Mouse (Mus musculus) fat pad, adult 2 months (tissue): ENCODE data around the gene Aff1.

Source experiments
- DNase-seq: peaks from one replicate; pipeline ENCODE4 v3.0.0-alpha.2; 2011; ENCODE audit warnings: low read depth, low spot score; ENCODE audit errors: extremely low read depth

The Aff1 gene

DNA sequence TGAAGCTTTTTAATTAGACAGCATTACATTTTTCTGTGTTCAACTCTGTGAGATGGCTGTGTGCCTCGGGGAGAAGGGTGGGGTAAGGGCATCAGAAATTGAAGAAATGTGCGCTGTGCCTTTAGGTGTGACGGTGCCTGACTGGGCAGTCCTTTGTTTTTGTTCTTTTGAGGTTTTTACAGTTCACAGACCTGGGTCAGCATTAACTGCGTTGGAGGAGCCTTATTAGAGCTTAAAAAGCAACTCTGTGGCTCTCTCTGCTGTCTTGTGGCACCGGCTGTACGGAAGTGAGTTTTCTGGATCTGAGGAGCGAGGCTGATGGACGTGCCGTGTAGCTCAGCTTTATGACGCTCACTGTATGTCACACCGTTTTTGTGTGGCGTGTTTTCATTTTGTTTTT is 137.0 kb downstream of the Aff1 start:
- DNase-seq = no peak

DNA sequence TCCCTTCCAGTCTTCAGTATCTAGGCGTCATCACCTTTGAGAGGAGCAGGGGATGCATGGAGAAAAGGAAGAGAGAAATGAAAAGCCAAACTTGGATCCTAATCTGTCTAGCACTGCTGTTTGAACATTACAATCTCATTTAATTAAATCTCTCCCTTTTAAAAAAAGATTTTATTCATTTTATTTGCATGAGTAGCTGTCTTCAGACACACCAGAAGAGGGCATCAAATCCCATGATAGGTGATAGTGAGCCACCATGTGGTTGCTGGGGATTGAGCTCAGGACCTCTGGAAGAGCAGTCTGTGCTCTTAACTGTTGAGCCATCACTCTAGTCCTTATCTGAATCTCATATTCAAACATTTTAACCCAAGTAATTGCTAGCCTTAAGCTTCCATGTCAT is 138.7 kb downstream of the Aff1 start:
- DNase-seq = no peak

DNA sequence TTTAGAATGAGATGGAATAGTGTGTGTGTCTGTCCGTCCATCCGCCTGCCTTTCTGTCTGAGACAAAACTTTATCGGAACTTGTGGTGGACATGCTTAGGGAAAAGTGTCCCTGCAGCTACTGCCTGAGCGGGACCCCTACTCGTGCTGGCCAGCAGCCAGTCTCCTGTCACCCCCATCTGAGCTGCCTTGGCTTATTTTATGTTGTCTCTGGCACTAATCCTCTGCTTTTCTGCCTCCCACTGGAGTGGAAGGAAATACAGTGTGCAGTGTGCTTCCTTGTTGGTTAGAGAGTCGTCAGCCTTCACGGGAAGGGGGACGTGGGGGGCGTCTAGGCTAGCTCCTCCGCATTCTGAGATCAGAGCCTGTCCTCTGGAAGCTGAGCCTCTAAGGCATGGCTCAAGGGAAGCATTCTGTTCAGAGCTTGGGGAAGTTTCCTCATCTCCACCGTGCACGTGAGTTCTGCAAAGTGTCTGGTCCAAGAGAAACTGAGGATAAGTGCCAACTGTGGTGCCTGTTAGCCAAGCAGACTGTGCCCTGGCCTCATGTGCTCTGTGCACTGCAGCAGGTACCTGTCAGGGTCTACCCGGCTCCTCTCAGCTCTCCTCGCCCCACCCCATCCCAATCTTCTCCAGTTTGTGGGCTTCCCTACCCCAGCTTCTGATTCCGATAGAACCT is 143.4 kb downstream of the Aff1 start:
- no peak for DNase-seq

DNA sequence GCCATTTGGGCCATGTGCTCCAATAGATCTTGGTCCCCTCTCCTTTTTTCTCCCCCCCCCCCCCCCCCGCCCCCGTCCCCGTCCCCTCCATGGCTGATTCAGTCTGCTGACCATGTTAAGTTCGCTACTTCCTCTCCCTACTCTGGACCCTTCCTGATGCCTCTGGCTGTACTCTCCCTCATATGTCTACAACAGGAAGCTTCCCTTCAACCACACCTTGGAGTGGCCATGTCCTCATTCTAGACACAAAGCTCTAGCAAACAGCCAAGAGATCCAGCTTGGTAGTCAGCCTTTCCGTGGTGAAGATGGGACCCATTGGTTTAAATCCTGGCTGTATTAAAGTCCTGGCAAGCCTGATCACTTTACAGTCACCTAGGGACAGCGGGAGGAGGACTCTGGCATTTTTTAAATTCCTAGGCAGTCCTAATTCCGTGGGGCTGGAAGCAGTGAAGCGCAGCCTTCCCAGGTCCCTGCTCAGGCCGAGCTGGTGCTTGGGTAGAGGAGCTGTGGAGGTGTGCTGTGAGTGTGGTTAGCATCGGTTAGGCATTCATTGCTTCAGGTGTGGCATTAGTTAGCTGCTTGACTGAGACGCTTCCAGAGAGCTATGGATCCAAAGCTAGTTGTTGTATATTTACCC is 144.1 kb downstream of the Aff1 start:
- no peak for DNase-seq

DNA sequence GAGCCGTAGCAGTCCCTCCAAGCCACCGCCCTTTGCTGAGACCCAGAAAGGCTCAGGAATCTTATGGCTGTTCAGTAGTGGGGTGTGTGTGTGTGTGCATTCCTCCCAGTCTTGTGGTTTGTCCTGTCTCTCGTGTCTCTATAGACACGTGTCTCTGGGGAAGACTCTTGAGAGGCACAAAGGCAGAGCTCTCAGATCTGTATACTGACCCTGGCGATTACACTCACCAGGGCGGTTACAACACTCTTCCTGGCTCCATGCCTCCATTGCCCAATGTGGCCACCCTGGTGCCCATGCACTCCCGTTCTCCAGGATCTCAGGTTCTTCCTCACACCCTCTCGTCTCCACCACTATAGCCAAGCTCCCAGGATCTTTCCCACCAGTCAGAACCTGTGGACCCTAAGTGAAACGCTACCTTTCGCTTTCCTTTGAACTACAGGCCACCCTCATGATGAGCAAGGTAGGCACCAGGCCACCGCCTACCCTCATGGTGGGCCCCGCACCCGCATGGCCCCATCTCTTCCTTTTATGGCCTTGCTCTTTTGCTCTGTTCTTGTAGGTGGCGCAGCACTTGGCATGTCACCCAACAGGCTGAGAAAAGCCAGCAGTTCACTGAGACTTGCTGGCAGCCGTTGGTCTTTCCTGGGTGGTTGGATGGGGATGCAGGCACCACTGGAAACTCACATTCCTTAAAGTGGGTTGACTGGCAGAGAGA is 146.5 kb downstream of the Aff1 start:
- DNase-seq = no peak

DNA sequence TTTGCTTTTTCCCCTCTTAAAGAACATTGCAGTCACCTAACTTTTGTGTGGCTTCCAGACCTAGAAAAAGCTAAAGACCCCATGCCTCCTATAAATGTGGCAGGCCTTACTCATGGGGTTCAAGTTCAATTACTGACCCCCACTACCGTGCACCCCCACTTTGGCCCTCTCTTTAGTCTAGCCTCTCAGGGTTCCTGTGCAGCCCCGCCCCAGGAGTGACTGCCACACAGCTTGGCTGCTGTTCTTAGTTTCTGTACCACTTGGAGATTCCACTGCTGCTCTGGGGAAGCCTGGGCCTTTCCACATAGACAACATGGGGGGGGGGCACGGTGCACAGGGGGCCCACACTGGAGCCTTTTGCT is 147.1 kb downstream of the Aff1 start:
- no peak for DNase-seq

DNA sequence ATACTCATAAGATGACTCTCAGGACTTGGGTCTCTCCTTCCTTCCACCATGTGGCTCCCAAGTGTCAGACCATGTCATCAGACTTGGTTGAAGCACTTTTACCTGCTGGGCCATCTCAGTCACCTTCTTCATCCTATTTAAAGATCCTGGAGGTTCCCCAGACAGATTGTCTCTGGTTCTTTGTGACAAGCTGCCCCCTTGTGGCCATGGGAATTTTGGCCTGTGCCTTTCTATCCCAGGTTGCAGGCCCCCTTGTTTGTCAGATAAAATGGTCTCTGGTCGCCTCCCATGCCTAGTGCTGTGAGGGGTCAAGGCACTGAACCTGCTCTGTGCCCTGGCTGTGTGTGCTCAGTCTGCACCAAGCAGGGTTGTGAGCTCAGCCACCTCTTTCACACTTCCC is 151.8 kb downstream of the Aff1 start:
- DNase-seq = no peak

DNA sequence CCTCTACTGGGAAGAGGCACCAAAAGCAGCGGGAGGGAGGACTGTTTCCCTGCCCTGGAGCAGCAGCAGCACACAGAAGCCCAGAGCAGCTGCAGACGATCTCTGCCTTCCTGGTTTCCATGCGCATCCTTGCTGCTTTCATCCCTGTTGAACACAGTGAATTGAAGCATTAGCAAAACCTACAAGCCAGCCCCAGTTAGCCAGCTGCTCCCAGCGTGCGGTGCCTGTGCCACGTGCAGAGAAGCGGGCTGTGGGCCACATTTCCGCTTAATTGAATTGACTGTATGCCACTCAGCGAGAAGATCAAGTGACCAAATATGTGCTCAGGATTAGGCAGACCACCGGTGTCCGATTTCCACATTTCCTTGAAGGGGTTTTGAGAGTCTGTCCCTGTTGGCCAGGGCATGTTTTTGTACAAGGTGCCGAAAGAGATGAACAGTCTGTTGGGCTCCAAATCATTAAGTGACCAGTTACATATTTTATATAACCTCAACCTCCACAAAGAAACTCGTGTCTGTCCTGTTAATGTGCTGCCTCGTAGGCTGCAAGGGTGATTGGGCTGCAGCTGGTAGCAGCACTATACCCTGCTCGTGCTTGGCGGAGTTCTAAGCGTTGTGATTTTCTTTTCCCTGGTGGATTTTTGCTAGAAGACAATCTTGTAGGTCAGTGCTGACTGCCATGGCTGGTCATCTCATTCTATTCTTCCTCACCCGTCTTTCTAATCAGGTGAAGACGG is 153.4 kb downstream of the Aff1 start:
- no peak for DNase-seq

DNA sequence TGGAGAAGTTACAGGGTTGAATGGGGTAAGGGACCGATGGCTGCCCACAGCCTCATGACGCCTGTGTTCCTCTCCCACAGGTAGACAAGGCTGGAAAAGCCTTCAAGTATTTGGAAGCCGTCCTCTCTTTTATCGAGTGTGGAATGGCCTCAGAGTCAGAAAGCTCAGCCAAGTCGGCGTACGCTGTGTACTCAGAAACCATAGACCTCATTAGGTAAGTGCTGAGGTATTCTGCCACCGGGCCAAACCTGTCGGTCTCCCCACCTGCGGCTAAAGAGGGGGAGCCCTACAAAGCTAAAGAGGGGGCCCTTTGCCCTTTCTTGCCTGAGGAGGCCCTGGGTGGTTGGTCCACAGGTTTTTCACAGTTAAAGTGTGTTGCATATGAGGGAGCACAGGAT is 154.0 kb downstream of the Aff1 start:
- no peak for DNase-seq

DNA sequence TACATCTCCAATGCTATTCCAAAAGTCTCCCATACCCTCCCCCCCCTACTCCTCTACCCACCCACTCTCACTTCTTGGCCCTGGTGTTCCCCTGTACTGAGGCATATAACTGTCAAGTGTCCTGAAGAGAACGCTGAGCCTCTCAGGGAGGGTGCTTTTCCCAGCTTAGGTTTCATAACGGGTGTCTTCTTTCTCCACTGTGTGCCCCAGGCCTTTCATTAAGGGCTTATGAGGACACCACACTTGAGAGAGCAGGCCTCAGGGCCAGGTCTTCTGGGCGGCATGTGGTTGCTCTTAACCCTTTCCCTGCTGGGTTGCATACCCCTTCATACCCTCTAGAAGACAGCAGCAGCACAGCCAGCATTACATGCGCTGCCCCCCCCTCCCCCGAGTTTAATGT is 154.4 kb downstream of the Aff1 start:
- DNase-seq = no peak

DNA sequence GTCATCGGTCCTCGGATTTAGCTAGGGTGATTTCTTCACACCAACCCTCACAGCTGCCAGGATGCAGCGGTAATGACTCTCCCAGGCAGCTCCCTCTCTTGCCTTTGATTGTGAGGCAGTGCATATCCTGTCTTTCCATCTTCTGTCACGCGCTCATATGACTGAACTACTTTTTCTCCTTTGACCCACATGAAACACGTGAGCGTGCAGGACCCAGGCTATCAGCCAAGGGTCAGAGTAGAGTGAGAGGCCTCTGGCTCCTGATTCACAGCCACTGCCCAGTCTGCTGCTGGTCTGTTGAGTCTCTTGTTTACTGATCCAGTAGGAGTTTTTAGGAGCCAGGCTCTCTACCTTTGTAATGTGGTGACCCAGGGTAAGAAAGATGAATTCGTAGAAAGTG is 156.4 kb downstream of the Aff1 start:
- DNase-seq = no peak

DNA sequence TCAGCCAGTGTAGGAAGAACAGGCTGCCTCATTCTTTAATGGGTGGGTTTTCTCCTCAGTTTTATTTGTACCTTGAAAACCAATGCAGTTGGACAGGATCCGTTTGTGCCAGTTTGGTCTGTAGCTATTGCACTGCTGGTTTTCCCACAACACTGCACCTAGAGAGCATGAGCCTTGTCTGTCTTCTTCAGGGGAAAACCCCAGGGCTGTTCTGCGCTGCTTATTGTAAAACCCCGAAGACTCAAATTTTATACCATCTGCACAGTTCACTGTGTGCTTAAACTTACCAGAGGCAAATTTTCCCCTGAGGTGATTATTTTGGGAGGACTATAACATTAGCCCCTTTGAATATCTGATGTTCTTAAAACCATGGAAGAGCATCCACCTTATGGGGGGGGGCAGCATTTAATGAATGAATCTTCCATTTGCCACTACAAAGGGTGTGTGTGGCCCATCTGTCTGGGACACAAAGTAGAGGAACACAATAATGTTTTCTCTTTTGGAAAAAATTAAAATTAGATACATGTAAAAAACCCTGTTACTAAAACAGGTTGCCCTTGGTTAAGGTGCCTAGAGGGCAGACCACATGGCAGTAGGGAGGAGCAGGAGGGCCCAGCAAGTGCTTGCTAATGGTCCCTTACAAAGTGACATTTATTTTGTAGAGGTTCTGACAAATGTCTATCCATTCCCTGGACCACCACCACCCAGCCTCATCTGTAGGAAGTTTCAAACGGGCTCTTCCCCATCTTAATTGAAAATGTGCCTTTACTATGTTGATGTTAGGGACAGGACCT is 160.8 kb downstream of the Aff1 start:
- DNase-seq = no peak

DNA sequence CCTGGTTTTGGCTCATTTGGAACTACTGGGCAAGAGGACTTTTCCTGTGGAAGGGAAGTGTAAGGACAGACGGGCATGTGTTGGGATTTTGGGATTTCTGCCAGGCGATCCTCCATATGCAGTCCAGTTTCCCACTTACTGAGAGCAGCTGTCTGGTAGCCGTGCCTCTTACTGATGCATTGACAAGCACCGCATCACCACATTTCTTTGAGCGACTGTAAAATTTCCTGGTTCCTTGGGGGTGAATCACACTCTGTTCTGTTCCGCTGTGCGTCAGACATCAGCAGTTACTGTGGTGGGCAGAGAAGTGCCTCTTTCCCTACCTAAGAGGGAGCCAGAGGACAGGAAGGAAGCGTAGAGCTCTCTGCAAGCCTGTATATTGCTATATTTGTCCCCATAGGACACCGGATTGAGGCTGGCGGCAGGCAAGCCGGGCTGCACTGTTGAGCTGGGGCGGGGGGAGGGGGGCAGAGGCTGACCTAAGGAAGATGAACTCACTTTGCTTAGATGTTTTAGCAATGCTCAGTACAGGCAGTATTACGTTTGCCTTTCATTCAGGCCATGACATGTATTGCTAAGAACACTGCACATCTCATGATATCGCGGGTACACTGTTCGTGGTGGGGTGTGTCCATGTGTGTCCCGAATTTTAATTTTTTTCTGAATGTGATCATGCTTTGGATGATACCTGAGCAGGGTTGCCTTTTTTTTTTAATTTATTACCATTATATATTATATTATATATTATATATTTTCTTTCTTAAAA is 162.1 kb downstream of the Aff1 start:
- DNase-seq = no peak

DNA sequence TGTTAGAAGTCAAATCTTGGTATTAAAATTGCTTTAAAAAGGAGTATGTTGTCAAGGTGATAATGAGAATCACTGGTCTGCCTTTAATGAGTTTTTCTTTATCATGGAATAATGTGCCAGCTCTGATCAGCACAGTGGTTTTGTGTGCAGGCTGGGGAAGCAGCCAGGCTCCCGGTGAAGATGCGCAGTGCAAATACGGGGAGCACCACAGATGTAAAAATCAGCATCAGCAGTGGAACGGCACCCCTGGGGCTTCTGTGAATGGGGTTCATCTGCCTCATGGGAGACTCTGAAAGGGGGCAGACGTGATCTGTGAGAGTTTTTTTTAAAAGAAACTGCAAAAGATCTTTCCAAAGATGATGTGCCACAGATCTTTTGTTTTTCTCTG is 162.6 kb downstream of the Aff1 start:
- no peak for DNase-seq

DNA sequence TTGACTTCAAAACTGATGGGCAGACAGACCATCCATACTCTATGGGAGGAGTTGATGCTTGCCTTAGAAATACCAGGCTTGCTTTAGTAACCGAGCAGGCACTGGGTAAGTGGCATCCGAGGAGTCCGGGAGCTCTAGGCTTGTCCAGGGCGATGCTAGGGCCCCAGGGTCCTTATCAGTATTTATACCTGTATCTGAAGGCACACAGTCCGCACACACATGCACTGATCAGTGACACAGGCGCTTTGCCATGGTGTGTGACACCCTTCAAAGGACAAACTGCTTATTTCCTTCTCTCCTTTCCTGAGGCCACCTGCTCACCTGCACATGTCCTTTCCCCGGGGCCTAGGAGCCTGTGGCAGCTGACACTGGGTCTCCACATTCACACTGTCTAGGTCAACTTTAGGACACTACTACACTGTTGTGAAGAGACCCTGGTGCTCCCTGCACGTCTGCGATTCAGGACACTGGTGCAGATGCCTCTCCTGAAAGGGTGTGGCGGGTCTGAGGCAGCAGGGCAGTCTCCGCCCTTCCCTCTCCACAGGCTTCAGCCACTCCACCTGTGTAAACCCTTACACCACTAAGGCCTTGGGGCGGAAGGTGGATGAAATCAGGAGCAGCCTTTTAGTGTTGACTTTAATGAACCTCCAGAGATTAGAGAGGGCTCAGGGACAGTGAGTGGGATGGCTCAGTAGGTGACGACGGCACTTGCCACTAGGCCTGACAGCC is 163.5 kb downstream of the Aff1 start:
- no peak for DNase-seq

DNA sequence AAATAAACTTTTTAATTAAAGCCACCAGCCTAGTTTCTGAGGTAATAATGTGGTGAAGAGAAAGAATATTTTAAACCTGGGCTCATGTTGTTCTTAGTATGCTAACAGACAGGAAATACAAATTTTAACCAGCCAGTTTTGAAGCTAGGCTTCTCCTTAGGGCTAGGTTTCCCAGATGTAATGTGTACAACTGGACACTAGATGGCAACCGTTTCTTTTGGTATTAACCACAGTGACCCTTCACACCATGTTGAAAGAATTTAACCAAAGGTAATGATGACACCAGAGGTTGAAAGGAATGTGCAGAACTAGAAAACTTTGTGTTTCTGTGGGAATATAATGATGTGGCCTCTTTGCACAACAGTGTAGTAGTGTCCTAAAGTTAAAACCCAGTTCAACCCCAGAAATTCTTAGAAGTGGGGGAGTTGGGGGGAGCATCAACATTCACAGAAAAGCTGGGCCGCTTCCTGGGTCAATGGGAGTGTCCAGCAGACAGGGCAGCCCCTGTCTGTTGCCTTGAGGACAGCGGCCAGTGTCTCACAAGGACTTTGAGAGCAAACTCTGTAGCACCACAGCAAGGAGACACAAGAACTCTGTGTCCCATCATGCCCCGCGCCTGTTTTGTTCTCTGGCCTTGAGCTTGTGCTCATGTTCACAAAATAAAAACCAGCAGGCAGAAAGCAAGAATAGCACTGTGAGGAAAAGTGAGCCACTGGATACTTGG is 164.3 kb downstream of the Aff1 start:
- DNase-seq = no peak

DNA sequence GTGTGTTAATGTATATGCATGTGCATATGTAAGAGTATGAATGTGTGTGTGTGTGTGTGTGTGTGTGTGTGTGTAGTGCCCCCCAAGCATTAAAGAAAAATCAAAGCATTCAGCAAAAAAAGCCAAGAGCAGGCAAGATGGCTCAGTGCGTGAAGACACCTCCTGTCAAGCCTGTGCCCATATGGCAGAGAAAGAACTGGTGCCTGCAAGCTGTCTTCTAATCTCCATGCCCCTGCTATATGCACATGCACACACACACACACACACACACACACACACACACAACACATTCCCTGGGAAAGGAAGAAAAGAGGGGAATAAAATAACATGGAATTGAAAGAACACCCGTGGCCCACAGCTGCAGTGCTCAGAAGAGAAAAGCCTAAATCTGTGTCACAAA is 165.0 kb downstream of the Aff1 start:
- no peak for DNase-seq

DNA sequence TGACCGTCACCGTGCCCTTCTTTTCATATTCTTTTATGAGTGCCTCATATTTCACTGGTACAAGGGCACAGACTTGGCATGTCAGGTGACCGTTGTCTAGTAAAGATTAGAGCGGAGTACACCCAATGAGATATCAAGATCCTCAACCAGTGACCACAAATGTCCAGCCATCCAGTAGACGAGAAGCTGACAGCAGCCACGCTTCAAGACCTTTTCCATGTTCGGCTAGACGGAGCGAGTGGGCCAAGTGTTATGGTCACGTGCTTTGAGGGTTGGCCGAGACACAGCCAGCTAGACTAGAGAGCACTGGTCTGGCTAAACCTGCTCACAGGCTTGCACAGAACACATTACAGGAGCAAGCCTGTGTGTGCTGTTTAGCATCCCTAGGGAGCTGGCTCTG is 168.4 kb downstream of the Aff1 start:
- DNase-seq = no peak

DNA sequence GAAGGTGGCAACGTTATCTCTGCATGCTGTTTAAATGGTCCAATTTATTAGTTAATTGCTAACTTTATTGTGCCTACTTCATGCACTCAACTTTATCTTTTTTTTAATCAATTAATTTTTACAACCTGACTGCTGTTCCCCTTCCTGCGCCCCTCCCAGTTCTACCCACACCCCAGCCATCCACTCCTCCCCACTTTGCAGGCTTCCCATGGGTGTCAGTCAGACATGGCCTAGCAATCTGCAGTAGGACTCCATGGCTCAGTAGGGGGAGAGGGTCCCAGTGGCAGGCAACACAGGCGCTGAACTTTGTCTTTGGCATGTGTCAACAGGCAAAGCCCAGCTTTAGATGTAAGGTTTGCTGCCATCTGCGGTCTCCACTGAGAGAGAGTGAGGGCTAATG is 171.6 kb downstream of the Aff1 start:
- DNase-seq = no peak
